Mouse (Mus musculus) gastrocnemius, postnatal 36 days (tissue): ENCODE measurements around the gene Grid2ip. TPM values are rescaled to one million over a fixed set of nuclear protein-coding genes. Genes with fewer than 3 reads are reported as not detected.

ENCODE experiments used
- DNase-seq, 2 experiments: peaks; one replicate each; pipeline ENCODE4 v3.0.0; 2022
- intact Hi-C: fragments of 180-260 bp; cut with DNase I; formaldehyde crosslinking; loops from one replicate; pipeline ENCODE4 v1.15.1; 2025
- total RNA-seq, 2 experiments: library from RNA; stranded (reverse); gene quantifications; 2 replicates each; pipeline ENCODE4 v1.2.3; 2021

Gene Grid2ip
- total RNA-seq, 2 experiments from 2014 or later, result not detected

- intact Hi-C loops, result loop anchor here (10.0 kb wide), 1 partner anchor 118 kb away; the partner anchor contains the start of gene Rac1
- DNase-seq, result no peak
Measured at GRCm38 (mm10) chr5:143406548-143406947, 49.4 kb downstream of the Grid2ip start.

GRCm38 (mm10) chr5:143409239-143409638 lies 52.1 kb downstream of the Grid2ip start:
- DNase-seq, result no peak
- intact Hi-C loops, result loop anchor here (10.0 kb wide), 1 partner anchor 116 kb away; the partner anchor contains the start of gene Rac1

GRCm38 (mm10) chr5:143410841-143411395 lies 53.8 kb downstream of the Grid2ip start:
- intact Hi-C loops, result no loop called here
- no peak for DNase-seq

- DNase-seq, result no peak
- intact Hi-C loops, result loop anchor here (5.0 kb wide), 2 partner anchors 49 to 89 kb away; no protein-coding TSS in a partner anchor
Measured at GRCm38 (mm10) chr5:143421484-143421883, 64.3 kb downstream of the Grid2ip start.

GRCm38 (mm10) chr5:143422990-143423389 lies 65.9 kb downstream of the Grid2ip start:
- no peak for DNase-seq
- intact Hi-C loops, result loop anchor here (5.0 kb wide), 2 partner anchors 51 to 91 kb away; no protein-coding TSS in a partner anchor

- intact Hi-C loops, result loop anchor here (5.0 kb wide), 2 partner anchors 52 to 92 kb away; no protein-coding TSS in a partner anchor
- DNase-seq, result peak in 1 of 2 experiments; percentile 50
Measured at GRCm38 (mm10) chr5:143423899-143424519, 66.9 kb downstream of the Grid2ip start.

- intact Hi-C loops, result loop anchor here (10.0 kb wide), 1 partner anchor 280 kb away; no protein-coding TSS in a partner anchor
- DNase-seq, result peak; percentile 46 to 49
Measured at GRCm38 (mm10) chr5:143434421-143434820, 77.3 kb downstream of the Grid2ip start.

GRCm38 (mm10) chr5:143441298-143441697 lies 84.2 kb downstream of the Grid2ip start:
- intact Hi-C loops, result no loop called here
- DNase-seq, result no peak

- DNase-seq, result no peak
Measured at GRCm38 (mm10) chr5:143441753-143442152, 84.6 kb downstream of the Grid2ip start.

More at GRCm38 (mm10) chr5:143441753-143442152, 84.6 kb downstream of the Grid2ip start:
- intact Hi-C loops, result no loop called here

Other genes with a start within 250 kb of the Grid2ip start
- gene Rnf216, start 244.3 kb upstream of the Grid2ip start, total RNA-seq, result 10 to 100 TPM; 14.2 to 16.3 TPM
- not detected for gene Olfr718-ps1, start 209.8 kb upstream of the Grid2ip start, total RNA-seq
- gene Rbak, start 176.6 kb upstream of the Grid2ip start, total RNA-seq, result 1 to 10 TPM; 2.6 to 4.0 TPM
- gene Spdye4b, start 176.3 kb upstream of the Grid2ip start, total RNA-seq, result not detected
- gene Spdye4a, start 130.4 kb upstream of the Grid2ip start, total RNA-seq, result not detected
- 1 to 10 TPM; 5.8 to 7.6 TPM for gene Zfp12, start 122.2 kb upstream of the Grid2ip start, total RNA-seq
- gene Zfp316, start 87.3 kb upstream of the Grid2ip start, total RNA-seq, result 1 to 10 TPM; 2.2 to 3.2 TPM
- gene Zfp853, start 63.7 kb upstream of the Grid2ip start, total RNA-seq, result under 1 TPM; 0.08 to 0.12 TPM
- 10 to 100 TPM in 1 of 2 experiments, 1 to 10 TPM in 1; 8.9 to 10.3 TPM for gene E130309D02Rik, start 42.0 kb upstream of the Grid2ip start, total RNA-seq
- gene Zdhhc4, start 28.1 kb upstream of the Grid2ip start, total RNA-seq, result 10 to 100 TPM; 34.1 to 38.2 TPM
- gene Kdelr2, start 46.5 kb downstream of the Grid2ip start, total RNA-seq, result 10 to 100 TPM; 29.6 to 33.2 TPM
- gene Daglb, start 107.2 kb downstream of the Grid2ip start, total RNA-seq, result 1 to 10 TPM; 6.9 to 7.3 TPM
- 100 to 1,000 TPM; 188 to 206 TPM for gene Rac1, start 170.7 kb downstream of the Grid2ip start, total RNA-seq